Mouse (Mus musculus) lung, adult 2 months (tissue): ENCODE data around the gene Tac4. TPM values are rescaled to one million over a fixed set of nuclear protein-coding genes. Genes with fewer than 3 reads are reported as not detected.

Experiments used
- DNase-seq: peaks from one replicate; pipeline ENCODE4 v3.0.0; 2022
- H3K4me1 ChIP-seq: fragments of 200-500 bp; 2 replicates; pipeline ENCODE4 v1.6.1; 2011; ENCODE audit warnings: low read length; ENCODE audit not compliant: control insufficient read depth, insufficient read depth
- H3K4me3 ChIP-seq: fragments of 200-500 bp; replicated peaks from 2 replicates; pipeline ENCODE3; 2011; ENCODE audit warnings: low read depth, mild to moderate bottlenecking, control low read depth, low read length; ENCODE audit errors: extremely low read depth
- CTCF ChIP-seq: fragments of 200-500 bp; IDR thresholded peaks from 2 replicates; pipeline ENCODE4 v1.5.1; 2011; ENCODE audit warnings: mild to moderate bottlenecking, low read length, control low read depth; ENCODE audit not compliant: insufficient read depth
- POLR2A ChIP-seq: fragments of 200-500 bp; IDR thresholded peaks from 2 replicates; pipeline ENCODE4 v1.6.1; 2011; ENCODE audit warnings: low read depth, mild to moderate bottlenecking, control low read depth, low read length, borderline replicate concordance; ENCODE audit errors: extremely low read depth
- WGBS: fragments of 180-500 bp; shearing (Covaris S2); methylation state at CpG from one replicate; pipeline ENCODE4 v1.1.7; 2018; 5-methylcytosine and 5-hydroxymethylcytosine counted together
- polyA plus RNA-seq: library from polyadenylated mRNA; depleted of rRNA; stranded (reverse); fragments of >200 nt; gene quantifications from 2 replicates; pipeline ENCODE4 v1.2.3, GENCODE M21; 2012

Tac4 gene
- polyA plus RNA-seq, 1 experiment: 0.12 TPM

DNA sequence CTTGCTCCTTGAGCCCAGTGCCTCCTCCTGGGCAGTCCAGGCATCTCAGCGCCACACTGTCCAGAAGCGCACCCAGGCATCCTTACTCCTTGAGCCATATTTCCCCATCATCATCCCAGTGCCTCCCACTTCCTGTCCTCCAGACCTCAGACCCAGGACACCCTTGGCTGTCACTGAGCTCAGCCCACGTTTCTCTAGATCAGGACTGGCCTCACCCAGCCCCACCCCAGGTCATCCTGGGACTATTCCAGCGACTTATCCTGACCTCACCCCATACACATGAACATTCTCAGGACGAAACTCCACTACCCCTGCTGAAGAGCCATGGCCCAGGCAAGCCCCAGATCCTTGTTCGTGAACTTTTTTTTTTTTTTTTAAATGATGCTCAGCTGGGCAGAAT lies 5.6 kb upstream of the Tac4 start:
- no peak for TF ChIP-seq CTCF
- TF ChIP-seq POLR2A: no peak
- no peak overlapping the region for H3K4me3 ChIP-seq
- 65% methylated on average over 6 of the region's 6 CpGs for WGBS
- no peak for DNase-seq
- H3K4me1 ChIP-seq: no peaks in the 10 kb centered on the region

GRCm38 (mm10) chr11:95257930-95258329 lies 3.4 kb upstream of the Tac4 start:
- WGBS: 31% methylated on average over 4 of the region's 4 CpGs
- peaks cover 2% of the 10 kb centered on the region; the same call in 1 of the 2 replicates for H3K4me1 ChIP-seq
- TF ChIP-seq POLR2A (no peak), CTCF (no peak)
- no peak overlapping the region for H3K4me3 ChIP-seq
- DNase-seq: no peak

DNA sequence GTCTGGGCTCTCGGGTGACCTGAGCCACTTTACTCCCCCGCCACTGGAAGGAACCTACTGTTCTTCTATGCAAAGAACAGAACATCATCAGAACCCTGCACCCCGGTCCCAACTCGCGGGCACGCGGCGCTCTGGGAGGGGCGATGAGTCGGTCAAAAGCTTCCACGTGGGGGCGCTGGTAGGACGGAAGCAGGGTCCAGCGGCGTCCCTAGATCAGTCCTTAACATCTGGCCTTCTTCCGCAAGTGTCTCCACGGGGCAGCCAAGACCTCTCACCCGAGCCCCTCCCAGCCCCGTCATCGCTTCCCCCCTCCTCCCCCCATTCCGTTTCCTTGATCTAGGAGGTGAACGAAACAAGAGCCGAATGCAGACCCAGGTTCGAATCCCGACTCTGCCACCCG lies 2.8 kb upstream of the Tac4 start:
- H3K4me3 ChIP-seq: peak overlapping the region; percentile 60
- TF ChIP-seq POLR2A (no peak), CTCF (peak; percentile 36; the same call in 1 of the 2 replicates)
- 1% methylated on average over 26 of the region's 26 CpGs for WGBS
- peak; percentile 80 for DNase-seq
- H3K4me1 ChIP-seq: peaks cover 2% of the 10 kb centered on the region; the same call in 1 of the 2 replicates

DNA sequence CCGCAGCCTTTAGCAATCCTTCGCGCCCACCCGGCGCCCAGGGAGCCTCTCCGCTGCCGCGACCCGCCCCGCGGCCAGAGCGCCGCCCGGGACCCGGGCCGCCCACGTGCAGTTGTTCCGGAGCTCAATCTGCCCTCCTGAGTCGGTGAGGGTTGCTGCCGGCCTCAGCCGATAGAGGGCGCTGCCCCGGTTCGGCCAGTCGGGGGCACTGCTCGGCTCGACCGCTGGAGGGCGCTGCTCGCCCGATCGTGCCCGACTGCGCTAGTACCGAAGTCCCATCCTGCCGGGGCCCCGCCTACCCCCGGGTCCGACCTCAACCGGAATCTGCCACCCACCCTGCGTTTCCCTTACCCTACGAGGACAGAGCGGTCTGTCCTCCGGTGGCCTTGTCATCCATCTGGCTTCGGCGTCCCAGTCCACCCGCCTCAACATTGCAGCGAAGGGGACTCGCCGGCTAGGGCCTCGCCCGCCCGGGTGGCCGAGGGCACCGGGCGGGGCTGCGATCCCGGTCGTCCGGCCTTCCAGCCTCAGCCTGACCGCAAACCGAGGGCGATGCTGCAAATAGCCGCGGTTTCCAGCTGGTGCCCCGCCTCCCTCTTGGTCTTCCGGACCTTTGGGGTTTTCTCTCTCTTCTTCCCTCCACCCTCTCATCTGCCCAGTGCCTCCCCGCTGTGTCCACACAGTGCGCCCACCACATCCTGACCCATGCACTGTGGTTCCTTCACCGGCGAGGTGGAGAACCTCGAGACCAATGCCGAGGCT lies 2.1 kb upstream of the Tac4 start:
- under 1% methylated on average over 72 of the region's 73 CpGs for WGBS
- peaks cover 5% of the 10 kb centered on the region; the same call in 1 of the 2 replicates for H3K4me1 ChIP-seq
- peak overlapping the region; percentile 84 for H3K4me3 ChIP-seq
- peak; percentile 95 for DNase-seq
- TF ChIP-seq POLR2A (peak; percentile 64; the same call in 1 of the 2 replicates), CTCF (peak; percentile 86)

DNA sequence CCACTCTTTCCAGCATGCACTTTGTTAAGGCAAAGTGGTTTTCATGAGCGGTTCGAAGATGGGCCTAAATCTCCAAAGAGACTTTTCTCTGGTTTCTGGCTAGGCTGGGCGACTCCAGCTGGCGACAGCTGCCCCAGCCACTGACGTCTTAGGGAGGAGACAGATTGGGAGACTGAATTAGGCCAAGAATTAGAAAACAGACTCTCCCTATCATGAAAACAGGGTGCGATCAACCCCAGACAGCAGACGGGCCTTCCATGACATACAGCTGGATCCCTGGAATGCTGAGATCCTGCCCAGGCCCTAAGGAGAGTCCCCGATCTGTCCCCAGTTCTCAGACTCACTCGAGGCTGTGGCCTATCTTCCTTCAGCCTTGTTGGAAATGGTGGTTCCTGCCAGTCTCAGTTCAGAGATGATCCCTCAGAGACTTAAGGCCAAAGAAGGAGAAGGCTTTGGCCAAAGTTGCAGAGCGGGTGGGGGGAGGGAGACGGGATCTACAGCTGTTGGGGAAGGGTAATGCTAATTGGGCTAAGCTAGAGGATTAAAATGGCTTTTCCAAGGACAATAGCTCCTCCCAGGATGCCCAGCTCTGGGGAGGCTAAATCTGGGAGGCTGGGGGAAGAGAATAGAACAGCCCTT lies 2.6 kb downstream of the Tac4 start:
- WGBS: 53% methylated on average over 11 of the region's 11 CpGs
- peaks cover 11% of the 10 kb centered on the region for H3K4me1 ChIP-seq
- H3K4me3 ChIP-seq: no peak overlapping the region
- no peak for DNase-seq
- TF ChIP-seq CTCF (no peak), POLR2A (no peak)

GRCm38 (mm10) chr11:95264455-95265013 lies 3.2 kb downstream of the Tac4 start:
- Histone ChIP-seq H3K4me1 (peaks cover 11% of the 10 kb centered on the region), H3K4me3 (no peak overlapping the region)
- WGBS: 72% methylated on average over 4 of the region's 4 CpGs
- DNase-seq: no peak
- TF ChIP-seq CTCF: no peak
- no peak for TF ChIP-seq POLR2A

DNA sequence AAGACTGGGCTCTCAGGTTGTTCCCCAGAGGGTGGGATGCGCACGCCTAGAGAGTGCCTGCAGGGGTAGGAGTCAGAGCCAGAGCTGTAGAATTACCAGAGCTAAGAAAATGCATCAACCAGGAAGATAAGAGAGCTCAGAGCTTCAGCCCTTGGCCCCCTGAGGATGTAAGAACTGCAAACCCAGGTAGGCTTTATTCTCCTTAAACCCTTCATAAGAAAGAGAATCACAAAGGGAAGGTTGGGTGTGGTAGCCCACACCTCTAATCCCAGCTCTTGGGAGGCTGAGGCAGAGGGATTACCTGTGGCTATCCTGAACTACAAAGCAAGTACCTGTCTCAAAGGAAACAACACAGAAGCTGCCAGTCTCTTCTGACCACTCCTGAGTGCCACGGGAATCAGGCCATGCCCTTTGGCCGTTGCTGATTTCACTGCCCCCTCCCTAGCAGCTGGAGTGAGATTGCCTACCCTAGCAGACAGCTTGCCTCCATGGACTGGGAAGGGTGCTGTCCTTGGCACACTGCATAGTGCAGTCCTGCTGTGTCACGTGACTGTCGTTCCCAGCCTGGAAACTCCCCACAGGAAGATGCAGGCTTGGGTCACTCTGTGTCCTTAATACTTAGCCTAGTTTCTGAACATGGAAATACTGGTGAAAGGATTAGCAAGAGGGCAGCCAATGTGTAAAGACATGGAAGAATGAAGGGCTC lies 5.4 kb downstream of the Tac4 start:
- 53% methylated on average over 6 of the region's 6 CpGs for WGBS
- TF ChIP-seq CTCF (no peak), POLR2A (no peak)
- Histone ChIP-seq H3K4me3 (no peak overlapping the region), H3K4me1 (peaks cover 9% of the 10 kb centered on the region)
- no peak for DNase-seq

DNA sequence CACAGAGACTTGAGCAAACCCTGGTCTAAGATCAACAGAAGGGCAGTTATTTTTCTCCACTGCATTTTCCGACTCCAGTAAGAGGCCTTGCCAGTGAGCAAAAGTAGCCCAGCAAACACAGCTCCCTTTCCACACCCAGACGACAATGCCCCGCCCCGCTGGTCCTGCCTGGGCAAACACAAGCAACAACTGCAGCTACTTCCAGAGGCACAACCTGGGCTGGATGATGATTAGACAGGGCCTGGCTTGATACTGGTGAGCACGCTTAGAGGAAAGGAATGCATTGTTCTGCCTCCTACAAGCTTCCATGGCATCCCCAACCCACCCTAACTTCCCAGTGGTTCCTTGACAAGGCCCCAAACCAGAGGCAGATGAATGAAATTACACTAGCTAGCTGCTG lies 12.3 kb downstream of the Tac4 start:
- Histone ChIP-seq H3K4me1 (0 out of 2 replicates have a peak, but pooled peaks cover 2% of the 10 kb centered on the region), H3K4me3 (no peak overlapping the region)
- no peak for DNase-seq
- TF ChIP-seq CTCF (no peak), POLR2A (no peak)
- 69% methylated on average over 5 of the region's 5 CpGs for WGBS

DNA sequence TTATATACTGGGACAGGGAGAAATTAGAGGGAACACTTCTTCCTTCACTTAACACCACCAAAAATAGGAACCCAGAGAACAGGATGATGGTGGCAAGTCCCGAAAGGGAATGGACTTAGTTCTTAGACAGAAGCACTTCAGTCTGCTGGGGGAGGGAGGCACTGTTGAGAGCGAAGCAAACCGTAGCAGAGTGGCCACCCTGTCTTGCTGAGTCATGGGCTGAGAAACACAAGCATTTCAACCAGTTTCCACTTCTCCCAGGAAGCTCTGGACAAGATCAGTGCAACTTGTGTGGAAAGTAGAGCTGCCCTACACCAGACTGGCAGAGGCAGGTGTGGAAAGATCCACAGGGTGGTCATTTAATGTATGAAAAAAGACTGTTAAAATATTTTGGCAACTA lies 13.3 kb downstream of the Tac4 start:
- WGBS: 53% methylated on average over 3 of the region's 3 CpGs
- no peak overlapping the region for H3K4me3 ChIP-seq
- 0 out of 2 replicates have a peak, but pooled peaks cover 2% of the 10 kb centered on the region for H3K4me1 ChIP-seq
- DNase-seq: no peak
- TF ChIP-seq POLR2A (no peak), CTCF (no peak)
